Mouse (Mus musculus): ENCODE measurements around the gene Sos2. TPM values are rescaled to one million over a fixed set of nuclear protein-coding genes. Genes with fewer than 3 reads are reported as not detected.
"Not testable (repeated sequence)": the region's sequence is repeated elsewhere in the genome, so short reads cannot be mapped to it uniquely, and the experiment has no call there.

The Sos2 gene
- polyA plus RNA-seq, 1 experiment: 7.6 TPM

DNA sequence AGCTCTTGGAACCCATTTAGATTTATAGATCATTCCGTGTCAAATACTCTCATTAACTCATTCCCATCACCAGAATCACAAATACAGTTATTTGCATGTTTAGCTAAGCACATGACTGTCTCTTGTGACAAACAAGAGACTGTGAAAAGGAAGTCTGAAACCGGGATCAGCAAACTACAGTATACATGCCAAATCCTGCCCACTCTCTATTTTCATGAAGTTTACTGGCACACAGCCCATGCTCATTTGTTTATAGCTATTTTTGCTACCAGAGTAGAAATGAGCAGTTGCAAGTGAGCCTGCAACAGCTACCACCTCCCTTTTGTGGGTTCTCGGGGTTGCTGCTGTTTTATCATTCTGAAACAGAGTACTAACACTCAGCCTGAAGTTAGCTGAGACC is 36.8 kb downstream of the Sos2 start:
- Histone ChIP-seq H3K4me3 (ENCODE audit: control insufficient read depth, low read depth, low read length) (no peak overlapping the region), H3K27ac (ENCODE audit: control insufficient read depth, insufficient read depth, low read depth, low read length) (no peak overlapping the region), H3K4me1 (ENCODE audit: control insufficient read depth, insufficient read depth, low read length) (no peaks in the 10 kb centered on the region; the same call in 1 of the 2 replicates), H3K27me3 (ENCODE audit: control insufficient read depth, insufficient read depth, low read length) (no peaks in the 10 kb centered on the region), H3K36me3 (ENCODE audit: control insufficient read depth, insufficient read depth, low read length) (no peaks in the 10 kb centered on the region)
- TF ChIP-seq CTCF (IDR thresholded peaks at IDR 0.05; ENCODE audit: control insufficient read depth, insufficient read depth, insufficient replicate concordance, low read depth, low read length) (no peak), POLR2A (IDR thresholded peaks at IDR 0.05; ENCODE audit: control insufficient read depth, low read depth, low read length) (no peak)

DNA sequence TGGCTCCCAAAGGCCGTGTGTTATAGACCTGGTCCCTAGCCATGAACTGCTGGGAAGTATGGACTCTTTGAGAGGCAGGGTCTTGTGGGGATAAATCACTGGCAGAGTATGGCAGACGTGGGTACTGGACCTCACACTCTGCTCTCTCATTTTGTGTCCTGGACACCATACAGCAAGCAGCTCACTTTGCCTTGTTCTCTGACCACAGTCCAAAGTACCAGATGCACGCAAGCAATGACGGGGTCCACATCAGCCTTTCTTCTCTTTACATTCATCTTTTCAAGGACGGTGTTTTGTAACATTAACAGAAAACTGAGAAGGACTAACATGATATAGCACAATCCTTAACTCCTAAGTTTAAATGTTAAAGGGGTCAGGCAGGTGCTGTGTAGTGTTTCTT is 38.8 kb downstream of the Sos2 start:
- TF ChIP-seq CTCF (IDR thresholded peaks at IDR 0.05; ENCODE audit: control insufficient read depth, insufficient read depth, insufficient replicate concordance, low read depth, low read length): no peak
- no peak for TF ChIP-seq POLR2A (IDR thresholded peaks at IDR 0.05; ENCODE audit: control insufficient read depth, low read depth, low read length)
- Histone ChIP-seq H3K4me3 (ENCODE audit: control insufficient read depth, low read depth, low read length) (no peak overlapping the region), H3K27ac (ENCODE audit: control insufficient read depth, insufficient read depth, low read depth, low read length) (no peak overlapping the region), H3K4me1 (ENCODE audit: control insufficient read depth, insufficient read depth, low read length) (no peaks in the 10 kb centered on the region; the same call in 1 of the 2 replicates), H3K36me3 (ENCODE audit: control insufficient read depth, insufficient read depth, low read length) (no peaks in the 10 kb centered on the region), H3K27me3 (ENCODE audit: control insufficient read depth, insufficient read depth, low read length) (no peaks in the 10 kb centered on the region)

DNA sequence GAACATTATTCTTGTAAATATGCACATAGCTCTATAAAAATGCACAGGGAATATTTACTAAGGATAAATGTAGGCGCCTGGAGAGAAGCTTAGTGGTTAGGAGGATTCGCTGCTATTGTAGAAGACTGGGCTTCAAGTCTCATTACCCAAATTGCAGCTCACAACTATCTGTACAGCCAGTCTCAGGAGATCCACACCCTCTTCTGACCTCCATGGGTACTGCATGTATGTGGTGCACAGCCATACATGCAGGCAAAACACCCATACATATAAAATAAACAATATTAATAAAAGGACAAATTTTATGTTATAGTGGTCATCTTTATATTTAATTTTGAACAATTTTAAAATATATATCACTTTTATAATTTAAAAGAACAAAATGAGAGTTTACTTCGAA is 46.9 kb downstream of the Sos2 start:
- Histone ChIP-seq H3K4me1 (ENCODE audit: control insufficient read depth, insufficient read depth, low read length) (no peaks in the 10 kb centered on the region), H3K27ac (ENCODE audit: control insufficient read depth, insufficient read depth, low read depth, low read length) (no peak overlapping the region), H3K36me3 (ENCODE audit: control insufficient read depth, insufficient read depth, low read length) (no peaks in the 10 kb centered on the region), H3K4me3 (ENCODE audit: control insufficient read depth, low read depth, low read length) (no peak overlapping the region), H3K27me3 (ENCODE audit: control insufficient read depth, insufficient read depth, low read length) (no peaks in the 10 kb centered on the region)
- TF ChIP-seq POLR2A (IDR thresholded peaks at IDR 0.05; ENCODE audit: control insufficient read depth, low read depth, low read length) (no peak), CTCF (IDR thresholded peaks at IDR 0.05; ENCODE audit: control insufficient read depth, insufficient read depth, insufficient replicate concordance, low read depth, low read length) (no peak)

DNA sequence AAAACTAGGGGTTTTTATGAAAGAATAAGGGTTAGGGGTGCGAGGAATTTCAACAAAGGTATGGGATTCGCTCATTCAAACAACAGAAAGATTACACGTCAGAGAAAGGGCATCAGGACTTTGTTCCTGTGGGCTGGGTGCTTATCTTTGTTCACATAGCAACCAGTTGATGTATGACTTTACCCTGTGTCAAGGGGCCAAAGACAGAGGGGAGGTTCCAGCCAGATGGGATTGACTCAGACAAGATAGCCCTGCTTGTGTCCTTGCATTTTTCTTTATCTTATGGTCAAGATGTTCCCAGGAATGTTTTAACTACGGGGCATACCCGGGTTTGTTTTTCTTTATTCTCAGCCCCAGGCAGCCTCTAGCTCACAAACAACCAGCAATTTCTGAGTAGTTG is 63.1 kb downstream of the Sos2 start:
- peak overlapping the region; percentile 42 for H3K27ac ChIP-seq (ENCODE audit: control insufficient read depth, insufficient read depth, low read depth, low read length)
- H3K36me3 ChIP-seq (ENCODE audit: control insufficient read depth, insufficient read depth, low read length); H3K4me1 ChIP-seq (ENCODE audit: control insufficient read depth, insufficient read depth, low read length); H3K27me3 ChIP-seq (ENCODE audit: control insufficient read depth, insufficient read depth, low read length); H3K4me3 ChIP-seq (ENCODE audit: control insufficient read depth, low read depth, low read length): not testable (repeated sequence)

DNA sequence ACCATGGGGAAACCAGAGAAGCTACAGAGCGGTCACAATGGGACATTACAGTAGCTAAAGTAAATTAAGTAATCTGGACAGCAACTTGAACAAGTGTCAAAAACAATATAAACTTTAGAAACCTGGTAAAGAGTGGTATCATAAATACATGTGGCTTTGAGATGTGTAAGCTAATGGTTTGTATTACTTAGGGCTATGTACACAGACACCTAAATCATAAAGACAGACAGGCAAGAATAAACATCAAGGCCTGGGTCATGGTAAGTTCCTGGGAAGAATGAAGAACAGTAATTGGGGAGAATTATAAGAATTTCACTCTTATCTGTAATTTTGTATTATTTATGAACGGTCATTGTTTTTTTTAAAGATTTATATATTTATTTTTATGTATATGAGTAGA is 77.3 kb downstream of the Sos2 start:
- H3K27ac ChIP-seq (ENCODE audit: control insufficient read depth, insufficient read depth, low read depth, low read length): no peak overlapping the region
- H3K27me3 ChIP-seq (ENCODE audit: control insufficient read depth, insufficient read depth, low read length): no peaks in the 10 kb centered on the region
- H3K4me3 ChIP-seq (ENCODE audit: control insufficient read depth, low read depth, low read length): no peak overlapping the region
- no peaks in the 10 kb centered on the region for H3K36me3 ChIP-seq (ENCODE audit: control insufficient read depth, insufficient read depth, low read length)
- H3K4me1 ChIP-seq (ENCODE audit: control insufficient read depth, insufficient read depth, low read length): no peaks in the 10 kb centered on the region
- TF ChIP-seq CTCF (IDR thresholded peaks at IDR 0.05; ENCODE audit: control insufficient read depth, insufficient read depth, insufficient replicate concordance, low read depth, low read length) (no peak), POLR2A (IDR thresholded peaks at IDR 0.05; ENCODE audit: control insufficient read depth, low read depth, low read length) (no peak)

DNA sequence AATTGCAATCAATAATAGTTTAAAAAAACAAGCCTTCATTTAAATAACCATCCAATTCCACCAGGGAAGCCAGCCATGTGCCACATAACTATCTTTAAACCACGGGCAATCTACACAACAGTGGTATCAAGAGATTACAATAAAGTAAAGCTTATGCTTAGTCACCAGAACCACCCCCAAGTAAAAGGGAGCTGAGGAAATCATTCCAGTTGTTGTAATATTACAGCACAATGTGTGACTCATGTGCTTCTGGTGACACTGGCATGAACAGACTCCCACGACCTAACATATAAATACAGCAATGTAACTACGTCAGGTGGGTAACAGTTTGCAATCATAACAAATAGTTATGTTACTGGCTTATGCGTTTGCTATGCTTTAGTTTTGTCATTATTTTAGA is 84.2 kb downstream of the Sos2 start:
- no peak overlapping the region for H3K27ac ChIP-seq (ENCODE audit: control insufficient read depth, insufficient read depth, low read depth, low read length)
- no peaks in the 10 kb centered on the region for H3K36me3 ChIP-seq (ENCODE audit: control insufficient read depth, insufficient read depth, low read length)
- no peaks in the 10 kb centered on the region for H3K4me1 ChIP-seq (ENCODE audit: control insufficient read depth, insufficient read depth, low read length)
- no peak overlapping the region for H3K4me3 ChIP-seq (ENCODE audit: control insufficient read depth, low read depth, low read length)
- no peak for TF ChIP-seq CTCF (IDR thresholded peaks at IDR 0.05; ENCODE audit: control insufficient read depth, insufficient read depth, insufficient replicate concordance, low read depth, low read length)
- no peak for TF ChIP-seq POLR2A (IDR thresholded peaks at IDR 0.05; ENCODE audit: control insufficient read depth, low read depth, low read length)
- H3K27me3 ChIP-seq (ENCODE audit: control insufficient read depth, insufficient read depth, low read length): no peaks in the 10 kb centered on the region

DNA sequence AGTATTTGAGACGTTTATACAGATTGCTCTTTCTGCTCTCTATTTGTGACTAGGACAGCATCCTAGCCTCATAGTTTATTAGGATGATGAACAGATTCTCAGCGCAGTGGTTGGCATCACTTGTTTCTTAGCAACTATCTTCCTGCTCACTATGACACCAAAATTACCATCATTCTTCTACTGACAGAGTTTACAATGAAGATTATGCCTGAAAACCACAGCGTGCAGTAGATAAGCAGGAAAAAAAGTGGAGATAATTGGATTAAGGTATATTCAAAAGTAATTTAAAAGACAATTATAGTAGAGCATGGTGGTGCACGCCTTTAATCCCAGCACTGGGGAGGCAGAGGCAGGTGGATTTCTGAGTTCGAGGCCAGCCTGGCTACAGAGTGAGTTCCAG is 88.5 kb downstream of the Sos2 start:
- Histone ChIP-seq H3K27ac (ENCODE audit: control insufficient read depth, insufficient read depth, low read depth, low read length) (no peak overlapping the region), H3K27me3 (ENCODE audit: control insufficient read depth, insufficient read depth, low read length) (no peaks in the 10 kb centered on the region), H3K4me3 (ENCODE audit: control insufficient read depth, low read depth, low read length) (no peak overlapping the region), H3K4me1 (ENCODE audit: control insufficient read depth, insufficient read depth, low read length) (no peaks in the 10 kb centered on the region), H3K36me3 (ENCODE audit: control insufficient read depth, insufficient read depth, low read length) (no peaks in the 10 kb centered on the region)
- TF ChIP-seq POLR2A (IDR thresholded peaks at IDR 0.05; ENCODE audit: control insufficient read depth, low read depth, low read length) (no peak), CTCF (IDR thresholded peaks at IDR 0.05; ENCODE audit: control insufficient read depth, insufficient read depth, insufficient replicate concordance, low read depth, low read length) (no peak)

DNA sequence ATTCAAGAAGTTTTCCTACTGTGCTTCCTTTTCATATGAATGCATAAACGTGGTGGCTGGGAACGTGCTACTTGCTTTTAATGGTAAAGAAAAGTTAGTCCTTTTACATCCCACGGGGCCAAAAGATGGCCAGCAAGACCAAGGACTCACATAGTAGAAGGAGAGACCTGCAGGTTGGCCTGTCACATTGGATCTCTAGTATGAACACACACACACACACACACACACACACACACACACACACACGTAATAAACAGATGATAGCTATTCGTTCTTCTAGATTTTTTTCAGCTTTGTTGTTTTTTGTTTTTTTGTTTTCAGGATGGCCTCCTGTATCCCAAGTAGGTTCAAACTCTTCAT is 98.4 kb downstream of the Sos2 start:
- 0 out of 2 replicates have a peak overlapping the region, but pooled peaks have one; percentile 19 for H3K27ac ChIP-seq (ENCODE audit: control insufficient read depth, insufficient read depth, low read depth, low read length)
- H3K4me1 ChIP-seq (ENCODE audit: control insufficient read depth, insufficient read depth, low read length): no peaks in the 10 kb centered on the region
- no peak for TF ChIP-seq POLR2A (IDR thresholded peaks at IDR 0.05; ENCODE audit: control insufficient read depth, low read depth, low read length)
- H3K27me3 ChIP-seq (ENCODE audit: control insufficient read depth, insufficient read depth, low read length): no peaks in the 10 kb centered on the region
- H3K4me3 ChIP-seq (ENCODE audit: control insufficient read depth, low read depth, low read length): peak overlapping the region; percentile 83
- no peaks in the 10 kb centered on the region for H3K36me3 ChIP-seq (ENCODE audit: control insufficient read depth, insufficient read depth, low read length)
